Mouse (Mus musculus): Measurements from ENCODE around the gene Ascl5. TPM values are rescaled to one million over a fixed set of nuclear protein-coding genes. Genes with fewer than 3 reads are reported as not detected.

Gene Ascl5
- 0.15 and 0.37 TPM in 2 replicates for polyA plus RNA-seq (2012; rRNA removed)

GRCm38 (mm10) chr1:136050312-136051012, at the start of gene Ascl5:
Ascl5 (plus strand) TSS chr1:136050804.

GRCm38 (mm10) chr1:136006292-136006748, 44.3 kb upstream of the Ascl5 start, which contains the start of gene Igfn1:
Igfn1 (minus strand) TSS chr1:136006342.

GRCm38 (mm10) chr1:136007211-136008158, 43.1 kb upstream of the Ascl5 start, which contains the start of gene Tmem9:
Tmem9 (plus strand) TSS chr1:136008150.

GRCm38 (mm10) chr1:136052547-136052946, 1.9 kb downstream of the Ascl5 start, which contains the start of gene Cacna1s:
Cacna1s (plus strand) TSS chr1:136052750.

Other genes starting within 250 kb of the Ascl5 start
- gene Lad1, start 232.2 kb upstream of the Ascl5 start, polyA plus RNA-seq (2012; rRNA removed): 0.43 and 2.0 TPM in 2 replicates
- 0.57 and 24.1 TPM in 2 replicates for gene Tnnt2, start 214.4 kb upstream of the Ascl5 start, polyA plus RNA-seq (2012; rRNA removed)
- 0.16 and 3.1 TPM in 2 replicates for gene Pkp1, start 131.6 kb upstream of the Ascl5 start, polyA plus RNA-seq (2012; rRNA removed)
- 0.04 and 0.11 TPM in 2 replicates for gene Igfn1, start 44.5 kb upstream of the Ascl5 start, polyA plus RNA-seq (2012; rRNA removed)
- gene Tmem9, start 42.7 kb upstream of the Ascl5 start, polyA plus RNA-seq (2012; rRNA removed): 131 and 137 TPM in 2 replicates
- gene Cacna1s, start 1.9 kb downstream of the Ascl5 start, polyA plus RNA-seq (2012; rRNA removed): 0.42 and 3.5 TPM in 2 replicates
- gene Kif21b, start 80.6 kb downstream of the Ascl5 start, polyA plus RNA-seq (2012; rRNA removed): 120 and 146 TPM in 2 replicates
- 0.51 and 0.93 TPM in 2 replicates for gene Mroh3, start 162.0 kb downstream of the Ascl5 start, polyA plus RNA-seq (2012; rRNA removed)
- gene Inava, start 183.5 kb downstream of the Ascl5 start, polyA plus RNA-seq (2012; rRNA removed): 9.0 and 9.3 TPM in 2 replicates
- gene Gpr25, start 210.1 kb downstream of the Ascl5 start, polyA plus RNA-seq (2012; rRNA removed): 2.0 and 2.3 TPM in 2 replicates

Measured in central nervous system, embryonic 14 days (tissue).